Comparison of ENCODE assay signal across 8 mouse cellular contexts in genomic region chr2:94059459-94059858, GRCm38 (mm10). TPM values are rescaled to one million over a fixed set of nuclear protein-coding genes. Genes with fewer than 3 reads are reported as not detected.
A peak's percentile ranks its signal among the peaks of the same experiment; 100 is the strongest.
DNase-seq lines count a peak whose midpoint lies in the region; ATAC-seq and TF ChIP-seq lines count a peak whose summit lies in the region.

No protein-coding gene starts in this region.

- no peaks in the 10 kb centered on the region for H3K4me1 ChIP-seq in midbrain, postnatal 0 days (ENCODE audit: insufficient read depth, low read length)
- no peaks in the 10 kb centered on the region for H3K4me1 ChIP-seq in midbrain, embryonic 10.5 days

- no peak overlapping the region for H3K4me2 ChIP-seq in midbrain, postnatal 0 days (ENCODE audit: low read depth, low read length, poor library complexity, severe bottlenecking)

- H3K27ac ChIP-seq in midbrain, postnatal 0 days (ENCODE audit: low read depth, low read length), result no peak overlapping the region
- H3K27ac ChIP-seq in midbrain, embryonic 10.5 days (replicated peaks), result no peak overlapping the region

- no peak for ATAC-seq in midbrain, postnatal 0 days (ENCODE audit: low FRiP score)

- H3K36me3 ChIP-seq in midbrain, postnatal 0 days (ENCODE audit: insufficient read depth, low read length), result no peaks in the 10 kb centered on the region
- no peaks in the 10 kb centered on the region; the same call in 1 of the 2 replicates for H3K36me3 ChIP-seq in midbrain, embryonic 10.5 days

- intact Hi-C loops in gastrocnemius, postnatal 14 days (cut with DNase I; ENCODE audit: low total_unique reads), result no loop called here

- no peak for TF ChIP-seq POLR2A in brain, embryonic 14.5 days (IDR thresholded peaks at IDR 0.05; ENCODE audit: borderline replicate concordance, extremely low read depth, insufficient read depth, insufficient read length, poor library complexity, severe bottlenecking)

- peak; percentile 28 for DNase-seq in gastrocnemius, postnatal 10 days
- DNase-seq in gastrocnemius, adult 8-10 months (ENCODE audit: low spot score in 2 of 2), result no peak
- no peak for DNase-seq in midbrain, postnatal 0 days (ENCODE audit: low spot score)
- DNase-seq in midbrain, embryonic 10.5 days (ENCODE audit: low spot score), result no peak
- no peak for DNase-seq in brain, embryonic 14.5 days (ENCODE audit: low read depth)
- peak; percentile 73 for DNase-seq in right cerebral cortex, postnatal 14 days
- DNase-seq in gastrocnemius, postnatal 14 days, result no peak
- DNase-seq in MN1 (ENCODE audit: low spot score), result no peak

- no peaks in the 10 kb centered on the region for H3K27me3 ChIP-seq in midbrain, postnatal 0 days (ENCODE audit: insufficient read depth, low read length)
- no peaks in the 10 kb centered on the region for H3K27me3 ChIP-seq in midbrain, embryonic 10.5 days (ENCODE audit: low read depth, poor library complexity, severe bottlenecking)

- no peak overlapping the region for H3K9ac ChIP-seq in midbrain, postnatal 0 days (replicated peaks; ENCODE audit: low read length, poor library complexity, severe bottlenecking)

- H3K9me3 ChIP-seq in midbrain, postnatal 0 days (ENCODE audit: low read length), result no peaks in the 10 kb centered on the region
- H3K9me3 ChIP-seq in midbrain, embryonic 10.5 days (replicated peaks), result no peaks in the 10 kb centered on the region

- TF ChIP-seq CTCF in midbrain, postnatal 0 days (IDR thresholded peaks at IDR 0.05), result peak; percentile 64
- TF ChIP-seq CTCF in brain, embryonic 14.5 days (IDR thresholded peaks at IDR 0.05; ENCODE audit: borderline replicate concordance, extremely low read depth, insufficient read depth, insufficient read length), result peak; percentile 49; the same call in 1 of the 2 replicates

- WGBS in midbrain, postnatal 0 days, result 77% methylated on average over 5 of the region's 5 CpGs
- WGBS in midbrain, embryonic 10.5 days, result 88% methylated on average over 5 of the region's 5 CpGs

- no peak overlapping the region for H3K4me3 ChIP-seq in midbrain, postnatal 0 days (ENCODE audit: low read depth, low read length)
- no peak overlapping the region for H3K4me3 ChIP-seq in midbrain, embryonic 10.5 days

RNA-seq across cellular contexts. Expression of gene Alkbh3, which starts 48.9 kb away (rescaled TPM):
- total RNA-seq in gastrocnemius, postnatal 10 days (2021), result 10 to 100 TPM; 61.1 to 65.6 TPM
- 10 to 100 TPM; 53.5 to 59.1 (median 57.2) TPM for total RNA-seq in gastrocnemius, adult 8-10 months (2022)
- total RNA-seq in midbrain, postnatal 0 days (2014; rRNA removed), result 28.6 and 57.3 TPM in 2 replicates
- 45.3 and 52.2 TPM in 2 replicates for polyA plus RNA-seq in midbrain, postnatal 0 days (2015; fragmentation: Nextera tagmentation; extraction: Ambion mirVana)
- 47.8 and 51.5 TPM in 2 replicates for polyA plus RNA-seq in midbrain, embryonic 10.5 days (2016; fragmentation: Nextera tagmentation; extraction: Ambion mirVana)
- polyA plus RNA-seq in brain, embryonic 14.5 days (2012; rRNA removed), result 54.7 and 64.8 TPM in 2 replicates
- 10 to 100 TPM; 48.9 to 54.0 TPM for total RNA-seq in gastrocnemius, postnatal 14 days (2021)

Comparison
In these comparisons a context has a peak if more than half of its experiments do, and no peak if none do; other contexts are left out.
1. DNase-seq: peak in gastrocnemius, postnatal 10 days (single experiment) and right cerebral cortex, postnatal 14 days (single experiment); none in gastrocnemius, adult 8-10 months (0 of 2), midbrain, postnatal 0 days (single experiment), midbrain, embryonic 10.5 days (single experiment), brain, embryonic 14.5 days (single experiment), gastrocnemius, postnatal 14 days (single experiment) and MN1 (single experiment).